Mouse (Mus musculus) layer of hippocampus, postnatal 25 days (tissue): ENCODE results near the gene Gyg. TPM values are rescaled to one million over a fixed set of nuclear protein-coding genes. Genes with fewer than 3 reads are reported as not detected.
"Not testable (repeated sequence)": the region's sequence is repeated elsewhere in the genome, so short reads cannot be mapped to it uniquely, and the experiment has no call there.

Experiments used
- DNase-seq, 2 experiments: peaks; one replicate each; pipeline ENCODE4 v3.0.0; 2022; ENCODE audit warnings: mixed read lengths in 2 of 2, low spot score in 1 of 2; ENCODE audit errors: extremely low spot score in 1 of 2
- total RNA-seq, 2 experiments: library from RNA; stranded (reverse); gene quantifications; 2 replicates each; pipeline ENCODE4 v1.2.3; 2021

Gyg gene
- total RNA-seq, 2 experiments from 2014 or later = 41.8 to 48.6 TPM

DNA sequence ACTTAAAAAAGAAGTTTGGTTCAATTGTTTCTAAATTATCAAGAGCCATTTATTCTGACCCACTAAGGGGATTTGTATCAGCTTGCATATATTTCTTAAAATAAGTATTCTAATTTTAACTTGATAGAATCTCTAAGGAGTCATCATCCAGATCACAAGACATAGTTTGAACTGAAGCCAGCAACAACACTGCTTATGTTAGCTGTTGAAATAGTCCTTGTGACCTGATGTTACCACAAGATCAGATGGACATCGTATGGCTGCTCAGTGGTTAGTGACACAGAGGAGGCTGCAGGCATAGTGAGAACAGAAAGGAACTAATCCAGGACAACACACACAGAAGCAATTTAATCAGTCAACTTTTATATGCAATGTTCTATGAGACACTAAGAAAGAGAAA lies 22.4 kb downstream of the Gyg start:
- no peak for DNase-seq

DNA sequence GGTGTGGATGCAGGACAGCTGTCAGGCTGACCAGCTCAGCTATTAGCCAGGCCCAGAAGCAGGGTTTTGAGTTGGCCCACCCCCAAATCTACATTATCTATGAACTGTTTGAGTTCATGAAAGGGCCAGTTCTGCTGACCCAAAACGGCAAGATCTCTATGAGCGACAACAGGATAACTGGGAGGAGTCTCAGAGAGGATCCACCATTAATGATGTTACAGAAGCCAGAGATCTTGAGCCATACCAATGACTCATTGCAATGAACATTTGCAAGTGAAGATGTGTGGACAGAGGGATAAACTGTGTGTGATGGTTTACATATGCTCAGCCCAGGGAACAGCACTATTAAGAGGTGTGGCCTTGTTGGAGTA lies 23.8 kb downstream of the Gyg start:
- DNase-seq = no peak

DNA sequence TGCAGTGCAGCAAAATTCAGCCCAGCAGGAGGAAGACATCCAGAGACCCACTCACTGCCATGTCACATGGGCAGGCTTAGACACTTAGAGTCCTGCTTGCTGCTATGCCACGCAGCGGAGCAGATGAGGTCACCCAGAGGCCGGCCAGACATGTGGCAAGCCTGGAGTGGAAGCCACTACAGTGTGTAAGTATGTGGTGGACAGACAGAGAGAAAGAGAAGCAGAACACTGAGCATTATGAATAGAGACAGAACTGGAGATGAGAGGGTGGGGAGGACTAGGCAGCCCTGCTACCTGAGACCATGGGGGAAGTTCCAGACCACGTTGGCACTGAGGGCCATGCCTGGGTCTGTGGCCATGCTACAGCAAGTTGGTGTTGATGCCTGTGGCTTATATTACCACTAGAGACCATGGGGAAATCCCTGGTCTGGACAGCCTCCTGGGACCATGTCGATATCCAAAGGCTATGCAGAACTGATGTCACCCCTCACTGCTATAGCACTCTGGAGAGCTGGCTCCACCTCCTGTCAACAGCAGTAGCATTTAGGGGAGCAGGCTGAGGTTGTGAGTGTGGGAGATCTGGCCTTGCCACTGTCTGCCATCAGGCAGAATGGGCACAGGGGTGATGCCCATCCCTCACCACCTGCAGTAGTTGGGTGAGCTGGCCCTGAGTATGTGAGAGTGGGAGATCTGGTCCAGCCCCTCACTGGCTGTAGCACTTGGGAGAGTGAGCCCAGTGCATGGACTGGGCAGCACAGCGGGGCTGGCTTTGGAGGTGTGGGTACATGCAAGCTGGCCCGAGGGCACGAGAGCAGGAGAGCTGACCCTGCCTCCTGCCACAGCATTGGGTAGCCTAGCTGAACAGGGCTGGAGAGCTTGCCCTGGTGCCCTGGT lies 24.4 kb downstream of the Gyg start:
- DNase-seq = no peak

DNA sequence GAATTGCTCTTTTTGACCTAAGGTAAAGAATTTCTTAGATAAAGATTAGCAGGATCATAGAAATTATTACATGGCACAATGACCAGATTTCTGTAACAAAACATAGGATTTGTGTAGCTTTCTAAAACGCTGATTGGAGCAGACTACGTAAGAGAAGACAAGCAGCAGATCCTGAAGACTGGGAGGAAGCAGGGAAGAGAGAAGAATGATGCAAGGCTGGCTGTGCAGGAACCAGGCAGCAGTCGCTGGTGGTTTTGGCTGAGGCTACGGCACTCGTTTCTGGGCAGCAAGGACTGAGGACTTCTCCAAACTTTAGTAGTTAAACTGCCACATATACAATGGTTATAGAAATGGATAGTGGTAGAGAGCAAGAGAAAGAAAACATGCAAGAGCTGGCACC lies 25.6 kb downstream of the Gyg start:
- no peak for DNase-seq

DNA sequence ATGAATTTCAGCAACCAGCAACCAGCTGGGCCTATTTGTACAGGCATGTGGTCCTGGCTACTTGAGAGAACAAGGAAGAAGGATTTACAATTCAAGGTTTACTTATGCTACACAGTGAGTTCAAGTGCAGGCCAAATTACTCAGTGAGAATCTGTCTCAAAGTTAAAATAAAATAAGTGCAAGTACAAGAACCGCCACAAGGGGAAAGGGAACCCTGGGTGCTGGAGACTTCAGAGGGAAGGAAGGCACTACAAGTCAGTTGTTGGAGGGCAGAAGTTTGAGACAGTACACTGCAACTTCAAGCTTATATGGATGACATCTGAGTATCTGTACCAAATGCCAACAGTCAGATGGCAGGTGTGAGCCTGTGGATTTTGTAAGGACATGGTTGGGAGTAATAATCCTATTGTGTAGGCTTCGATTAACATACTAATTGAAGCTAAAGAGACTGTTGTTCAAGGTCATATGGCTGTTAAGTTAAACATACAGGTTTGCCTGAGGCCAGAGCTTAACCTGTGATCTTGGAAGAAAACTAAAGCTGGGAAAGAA lies 28.0 kb downstream of the Gyg start:
- no peak for DNase-seq

DNA sequence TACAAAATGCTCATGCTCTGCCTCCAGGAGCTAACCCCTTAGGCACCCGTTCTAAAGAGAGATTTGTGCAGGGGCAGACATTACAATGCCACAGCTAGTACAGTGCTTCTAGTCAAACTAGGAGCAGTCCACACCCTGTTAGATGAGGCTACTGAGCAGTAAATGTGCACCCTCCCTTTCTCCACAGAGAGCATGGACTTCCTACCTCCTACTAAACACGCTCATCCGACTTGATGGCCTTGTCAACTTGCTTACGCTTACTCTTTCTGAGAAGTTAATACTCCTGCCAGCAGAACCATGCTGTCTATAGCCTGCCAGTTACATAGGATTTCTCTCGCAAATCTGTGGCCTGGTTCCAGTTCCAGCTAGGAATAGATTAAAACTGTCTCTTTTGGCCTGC lies 29.5 kb downstream of the Gyg start:
- no peak for DNase-seq

DNA sequence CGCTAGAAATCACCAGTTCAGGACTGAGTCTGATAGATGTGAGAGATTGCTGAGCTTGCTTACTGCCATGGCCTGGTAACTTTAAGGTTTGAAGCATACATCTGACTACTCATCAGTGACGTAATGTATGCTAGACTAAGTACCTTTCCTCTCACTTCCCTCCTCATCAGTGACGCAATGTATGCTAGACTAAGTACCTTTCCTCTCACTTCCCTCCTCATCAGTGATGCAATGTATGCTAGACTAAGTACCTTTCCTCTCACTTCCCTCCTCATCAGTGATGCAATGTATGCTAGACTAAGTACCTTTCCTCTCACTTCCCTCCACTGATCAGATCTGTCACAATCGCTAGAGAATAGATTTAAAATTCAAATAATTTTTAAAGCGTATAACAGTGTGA lies 33.5 kb downstream of the Gyg start:
- DNase-seq = not testable (repeated sequence)

DNA sequence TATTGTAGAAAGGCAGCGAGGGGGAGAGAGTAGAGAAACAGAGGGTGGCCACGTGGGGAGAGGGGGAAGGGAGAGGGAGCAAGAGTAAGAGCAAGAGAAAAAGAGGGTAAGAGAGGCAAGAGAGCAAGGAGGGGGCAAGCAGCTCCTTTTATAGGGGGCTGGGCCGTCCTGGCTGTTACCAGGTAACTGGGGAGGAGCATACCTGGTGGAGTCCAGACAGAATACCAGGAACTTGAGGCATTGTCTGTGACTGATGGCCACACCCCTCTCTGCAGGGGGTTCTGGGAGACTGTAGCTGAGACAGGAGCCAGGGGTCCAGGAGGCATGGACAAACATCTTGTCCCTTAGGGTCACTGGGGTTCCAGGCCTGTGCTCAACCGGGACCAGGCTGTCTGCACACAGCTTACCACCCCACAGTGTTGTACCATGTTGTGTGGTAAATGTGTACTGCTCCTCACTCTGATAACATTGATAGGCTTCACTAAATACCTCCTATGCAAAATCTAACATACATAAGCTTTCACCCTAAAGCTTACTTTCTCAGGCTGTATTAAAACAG lies 35.4 kb downstream of the Gyg start:
- no peak for DNase-seq

DNA sequence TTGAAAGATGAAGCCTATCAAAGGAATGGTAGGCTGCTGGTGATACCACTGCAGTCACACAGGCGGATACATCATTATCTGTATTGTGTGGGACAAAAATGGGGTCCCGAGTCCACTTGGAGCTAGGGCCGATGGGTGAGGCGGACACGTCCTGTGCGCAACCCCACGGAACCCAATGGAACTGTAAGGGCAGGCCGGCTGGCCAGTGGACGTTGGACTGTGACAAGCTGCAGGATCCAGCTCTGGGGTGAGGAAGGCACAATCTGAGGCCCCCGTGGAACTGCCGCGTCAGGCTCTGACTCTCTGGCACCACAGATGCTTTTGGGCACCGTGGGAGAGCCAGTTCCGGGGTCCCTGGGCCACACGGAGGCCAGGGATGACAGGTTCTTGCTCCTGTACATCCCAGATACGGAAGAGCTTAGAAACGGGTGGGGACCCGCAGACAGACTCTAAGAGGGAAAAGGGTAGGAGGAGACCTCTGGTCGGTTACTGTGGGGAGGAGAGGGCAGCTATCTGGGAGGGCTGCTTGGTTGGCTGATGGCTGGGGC lies 36.0 kb downstream of the Gyg start:
- no peak for DNase-seq

DNA sequence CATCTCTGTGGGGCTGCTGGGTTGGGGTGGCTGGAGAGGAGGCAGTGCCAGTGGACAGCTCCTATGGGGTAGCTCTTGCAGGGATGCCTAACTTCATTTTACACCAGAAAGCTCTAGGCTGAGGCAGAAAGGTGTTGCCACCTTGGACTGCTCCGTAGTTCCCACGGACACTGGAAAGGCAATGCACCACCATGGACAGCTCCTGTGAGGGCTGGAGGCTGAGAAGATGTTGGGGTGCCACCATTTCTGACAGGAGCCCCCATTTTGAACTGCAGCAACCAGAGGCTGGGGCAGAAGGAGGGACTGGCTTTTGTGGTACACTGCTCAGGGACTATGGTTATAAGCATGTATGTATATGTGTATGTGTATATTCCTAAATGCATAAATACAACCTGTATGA lies 43.2 kb downstream of the Gyg start:
- DNase-seq = no peak

DNA sequence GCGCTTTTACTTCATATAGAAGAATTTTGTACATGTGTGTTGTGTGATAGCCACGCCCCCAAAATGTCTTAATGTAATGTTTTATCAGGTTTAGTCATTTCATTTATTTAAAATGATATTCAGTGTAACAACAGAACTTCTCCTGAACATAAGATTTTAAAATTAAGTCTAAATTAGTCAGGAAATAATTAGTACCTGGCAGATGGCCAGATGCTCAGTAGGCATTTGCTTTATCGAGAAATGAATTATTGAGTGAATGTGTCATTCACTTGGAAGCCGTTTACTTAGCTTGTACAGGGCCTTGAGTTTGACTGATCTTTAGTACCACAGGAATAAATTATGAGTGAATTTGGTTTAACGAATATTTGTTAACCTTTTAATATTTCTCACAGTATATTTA lies 46.2 kb downstream of the Gyg start:
- DNase-seq = no peak

DNA sequence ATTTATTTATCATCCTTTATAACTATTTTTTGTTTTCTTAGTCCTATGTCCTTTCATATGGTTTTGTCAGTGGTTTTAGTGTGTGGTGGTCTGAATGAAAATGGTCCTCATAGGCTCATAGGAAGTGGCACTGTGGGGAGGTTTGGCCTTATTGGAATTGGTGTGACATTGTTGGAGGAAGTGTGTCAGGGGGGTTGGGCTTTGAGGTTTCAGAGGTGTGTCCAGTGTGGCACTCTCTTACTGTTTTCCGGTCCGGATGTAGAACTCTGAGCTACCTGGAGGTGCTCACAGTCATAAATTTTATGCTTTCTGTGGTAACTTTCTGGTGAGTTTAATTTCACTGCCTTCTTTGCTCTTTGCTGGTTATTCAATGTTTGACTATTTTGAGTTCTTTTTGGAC lies 50.3 kb downstream of the Gyg start:
- DNase-seq = no peak

DNA sequence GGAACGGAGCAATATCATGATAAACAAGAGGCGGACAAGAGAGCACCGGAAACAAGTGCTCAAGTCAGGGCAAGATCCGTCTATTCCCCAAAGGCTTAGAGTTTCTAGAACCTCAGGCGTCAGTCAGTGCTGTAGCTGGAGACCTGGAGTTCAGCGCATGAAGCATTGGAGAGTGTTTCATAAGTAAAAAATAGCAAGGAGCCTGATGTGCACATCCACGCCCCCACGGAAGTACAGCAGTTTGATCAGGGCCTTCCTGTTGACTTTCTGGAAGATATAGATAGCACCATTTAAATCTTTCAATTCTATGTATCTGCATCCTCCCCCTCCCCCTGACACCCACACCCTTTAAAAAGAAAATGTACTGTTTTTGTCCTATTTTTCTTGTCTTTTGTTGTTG lies 50.8 kb downstream of the Gyg start:
- no peak for DNase-seq

DNA sequence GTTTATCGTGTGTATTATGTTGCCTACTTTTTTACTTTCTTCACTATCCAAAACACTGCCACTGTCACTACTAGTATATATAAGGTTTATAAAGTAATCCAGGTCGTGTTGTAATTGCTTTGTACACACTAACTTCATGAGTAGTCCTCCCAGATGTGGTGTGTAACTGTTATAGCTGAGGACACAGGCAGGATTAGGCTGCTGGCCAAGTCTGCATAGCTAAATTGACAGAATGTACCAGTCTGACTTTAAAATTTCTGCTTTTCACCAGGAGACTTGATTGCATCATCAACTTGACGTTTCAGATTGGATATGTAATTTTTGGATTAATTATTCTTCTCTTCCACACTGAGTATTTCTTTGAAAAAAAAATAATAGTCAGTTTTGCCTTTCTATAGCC lies 51.3 kb downstream of the Gyg start:
- no peak for DNase-seq

DNA sequence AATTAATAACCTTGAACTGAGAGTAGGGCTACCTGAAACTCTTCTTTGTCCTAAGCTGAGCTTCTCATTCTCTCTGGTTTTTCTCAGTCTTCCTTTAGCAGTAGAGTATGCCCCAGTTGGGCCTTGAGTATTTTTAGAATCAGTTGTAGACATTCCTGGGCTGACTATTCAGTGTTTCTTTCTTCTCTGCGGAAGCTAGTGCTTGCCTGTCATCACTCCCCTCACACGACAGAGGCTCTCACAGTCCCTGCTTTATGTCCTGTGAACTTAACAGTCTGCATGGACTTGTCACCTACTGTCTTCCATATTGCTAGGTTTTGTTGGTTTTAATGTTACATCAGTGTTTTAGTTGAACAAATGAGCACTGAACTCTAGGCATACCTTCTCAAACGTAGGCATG lies 73.0 kb downstream of the Gyg start:
- DNase-seq = no peak

DNA sequence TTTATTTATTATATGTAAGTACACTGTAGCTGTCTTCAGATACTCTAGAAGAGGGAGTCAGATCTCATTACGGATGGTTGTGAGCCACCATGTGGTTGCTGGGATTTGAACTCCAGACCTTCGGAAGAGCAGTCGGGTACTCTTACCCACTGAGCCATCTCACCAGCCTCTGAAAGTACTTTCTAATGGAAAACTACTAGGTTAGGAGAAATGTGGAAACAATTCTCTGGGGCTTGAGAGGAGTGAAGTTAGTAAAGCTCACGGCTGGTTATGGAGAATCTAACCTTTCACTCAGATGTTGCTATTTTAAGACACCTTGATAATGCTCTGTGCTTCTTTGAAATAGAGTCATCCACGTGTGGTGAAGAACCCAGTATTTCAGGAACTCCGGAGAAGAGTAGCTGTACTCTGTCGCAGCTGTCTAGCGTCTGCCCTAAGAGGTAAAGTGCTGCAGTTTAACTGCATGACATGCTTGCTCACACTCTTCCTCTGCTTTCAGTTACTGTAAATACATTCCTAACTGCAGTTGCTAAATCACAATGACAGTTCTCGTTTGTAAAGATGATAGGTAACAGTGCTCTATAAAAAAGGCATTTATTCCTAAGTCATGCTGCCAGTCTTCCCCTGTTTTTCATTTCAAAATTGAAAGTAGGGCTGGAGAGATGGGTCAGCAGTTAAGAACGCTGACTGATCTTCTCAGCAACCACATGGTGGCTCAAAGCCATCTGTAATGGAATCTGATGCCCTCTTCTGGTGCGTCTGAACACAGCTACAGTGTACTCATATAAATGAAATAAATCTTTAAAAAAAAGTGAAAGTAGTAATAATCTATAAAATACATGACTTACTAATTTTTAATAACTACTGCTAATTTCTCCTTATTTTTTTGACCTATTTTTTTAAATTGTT lies 78.7 kb downstream of the Gyg start:
- no peak for DNase-seq

Other genes starting within 250 kb of the Gyg start
- 1 to 10 TPM; 5.9 to 7.4 TPM for gene Cp, start 198.3 kb downstream of the Gyg start, total RNA-seq
- gene Hps3, start 120.0 kb downstream of the Gyg start, total RNA-seq = 10 to 100 TPM; 17.0 to 18.9 TPM
- 10 to 100 TPM; 20.9 to 22.5 TPM for gene Hltf, start 97.5 kb downstream of the Gyg start, total RNA-seq
- 1 to 10 TPM in 1 of 2 experiments, not detected in 1; 1.2 TPM for gene Cpa3, start 86.9 kb upstream of the Gyg start, total RNA-seq
- not detected for gene Cpb1, start 120.4 kb upstream of the Gyg start, total RNA-seq
- gene Agtr1b, start 211.9 kb upstream of the Gyg start, total RNA-seq = not detected